Comparison of ENCODE assay signal across 20 mouse cellular contexts in genomic region chr1:34132875-34133274, GRCm38 (mm10).
DNase-seq lines count a peak whose midpoint lies in the region; ATAC-seq and TF ChIP-seq lines count a peak whose summit lies in the region.
"Had no signal": no experiment of that assay in that cellular context is flagged by ENCODE, and none has a peak within 500 bp of the region (broad histone marks: within the 10 kb centered on the region; RNA-seq: fewer than 3 reads in every experiment).

No protein-coding gene starts in this region.

- peak; percentile 53 for DNase-seq in kidney, adult 2 months
- DNase-seq in kidney, adult 11 months: no peak
- peak; percentile 52 for DNase-seq in R1 (ENCODE audit: low read depth, low spot score)
- no peak for DNase-seq in embryo, embryonic 10.5 days (ENCODE audit: low spot score)
- no peak for DNase-seq in layer of hippocampus, postnatal 14 days (ENCODE audit: low spot score in 2 of 2)
- DNase-seq: cerebellum, postnatal 25 days; liver, embryonic 13.5 days; thymus, postnatal 36 days had no signal

- ATAC-seq in heart, embryonic 15.5 days (replicated peaks; ENCODE audit: insufficient number of reproducible peaks, insufficient read depth, low FRiP score, low read depth): peak; percentile 38
- no peak for ATAC-seq in hindbrain, embryonic 16.5 days
- ATAC-seq: CD4-positive, CD25-positive, alpha-beta regulatory T cell, adult 4 months; inflammation-experienced regulatory T-cells, adult 6 months; midbrain, embryonic 15.5 days had no signal

- 32% methylated on average over 16 of the region's 16 CpGs for WGBS in kidney, adult 2 months
- 36% methylated on average over 16 of the region's 16 CpGs for WGBS in heart, embryonic 15.5 days
- 83% methylated on average over 16 of the region's 16 CpGs for WGBS in hindbrain, embryonic 16.5 days

- peak overlapping the region; percentile 38; the same call in 1 of the 2 replicates for H3K9ac ChIP-seq in heart, embryonic 15.5 days
- no peak overlapping the region for H3K9ac ChIP-seq in hindbrain, embryonic 16.5 days (ENCODE audit: low read depth, low read length)
- H3K9ac ChIP-seq: embryonic facial prominence, embryonic 13.5 days; liver, embryonic 13.5 days; midbrain, embryonic 15.5 days; neural tube, embryonic 12.5 days; stomach, embryonic 15.5 days had no signal

- TF ChIP-seq POLR2A in kidney, adult 2 months (IDR thresholded peaks at IDR 0.05; ENCODE audit: low read depth, low read length): no peak

- 0 out of 2 replicates have a peak overlapping the region, but pooled peaks have one; percentile 4 for H3K4me3 ChIP-seq in kidney, adult 2 months (ENCODE audit: insufficient read depth, low read depth, low read length)
- H3K4me3 ChIP-seq in E14TG2a.4 (replicated peaks; ENCODE audit: low read length): peak overlapping the region; percentile 14; the same call in 1 of the 2 replicates
- no peak overlapping the region for H3K4me3 ChIP-seq in heart, embryonic 15.5 days
- no peak overlapping the region for H3K4me3 ChIP-seq in hindbrain, embryonic 16.5 days (ENCODE audit: low read length)
- H3K4me3 ChIP-seq: embryonic facial prominence, embryonic 13.5 days; forebrain, embryonic 10.5 days; limb, embryonic 10.5 days; liver, embryonic 13.5 days; midbrain, embryonic 15.5 days; neural tube, embryonic 12.5 days; stomach, embryonic 15.5 days had no signal

- peak overlapping the region; percentile 44 for H3K4me2 ChIP-seq in heart, embryonic 15.5 days
- H3K4me2 ChIP-seq in hindbrain, embryonic 16.5 days (ENCODE audit: low read length): no peak overlapping the region
- H3K4me2 ChIP-seq: embryonic facial prominence, embryonic 13.5 days; liver, embryonic 13.5 days; midbrain, embryonic 15.5 days; neural tube, embryonic 12.5 days; stomach, embryonic 15.5 days had no signal

- H3K9me3 ChIP-seq in E14TG2a.4 (ENCODE audit: low read length): no peaks in the 10 kb centered on the region
- H3K9me3 ChIP-seq in heart, embryonic 15.5 days (replicated peaks): no peaks in the 10 kb centered on the region
- H3K9me3 ChIP-seq in hindbrain, embryonic 16.5 days (ENCODE audit: control insufficient read depth, low read length): no peaks in the 10 kb centered on the region
- H3K9me3 ChIP-seq: embryonic facial prominence, embryonic 13.5 days; forebrain, embryonic 10.5 days; limb, embryonic 10.5 days; liver, embryonic 13.5 days; midbrain, embryonic 15.5 days; neural tube, embryonic 12.5 days; stomach, embryonic 15.5 days had no signal

- no peaks in the 10 kb centered on the region for H3K27me3 ChIP-seq in kidney, adult 2 months (replicated peaks; ENCODE audit: control insufficient read depth, insufficient read depth, low read length)
- no peaks in the 10 kb centered on the region for H3K27me3 ChIP-seq in E14TG2a.4 (ENCODE audit: insufficient read depth, low read length)
- H3K27me3 ChIP-seq in heart, embryonic 15.5 days: no peaks in the 10 kb centered on the region
- no peaks in the 10 kb centered on the region for H3K27me3 ChIP-seq in hindbrain, embryonic 16.5 days (replicated peaks; ENCODE audit: control insufficient read depth, insufficient read depth, low read length)
- H3K27me3 ChIP-seq: embryonic facial prominence, embryonic 13.5 days; liver, embryonic 13.5 days; midbrain, embryonic 15.5 days; neural tube, embryonic 12.5 days; stomach, embryonic 15.5 days had no signal

- no peak for TF ChIP-seq CTCF in kidney, adult 2 months (conservative IDR thresholded peaks at IDR 0.05; ENCODE audit: insufficient read depth, insufficient read length, low read depth, low read length)
- no peak for TF ChIP-seq CTCF in E14TG2a.4 (conservative IDR thresholded peaks at IDR 0.05; ENCODE audit: low read length)

- H3K4me1 ChIP-seq in kidney, adult 2 months (ENCODE audit: control insufficient read depth, insufficient read depth, low read length): peaks cover 46% of the 10 kb centered on the region
- peaks cover 56% of the 10 kb centered on the region for H3K4me1 ChIP-seq in E14TG2a.4 (replicated peaks; ENCODE audit: low read depth, low read length)
- peaks cover 53% of the 10 kb centered on the region for H3K4me1 ChIP-seq in heart, embryonic 15.5 days (replicated peaks)
- H3K4me1 ChIP-seq in hindbrain, embryonic 16.5 days (ENCODE audit: control insufficient read depth, insufficient read depth, low read depth, low read length): no peaks in the 10 kb centered on the region
- H3K4me1 ChIP-seq: embryonic facial prominence, embryonic 13.5 days; midbrain, embryonic 15.5 days; neural tube, embryonic 12.5 days had no signal

- peak overlapping the region; percentile 78 for H3K27ac ChIP-seq in kidney, adult 2 months (ENCODE audit: insufficient read depth, low read depth, low read length)
- H3K27ac ChIP-seq in heart, embryonic 15.5 days: peak overlapping the region; percentile 81
- no peak overlapping the region for H3K27ac ChIP-seq in hindbrain, embryonic 16.5 days (ENCODE audit: low read depth, low read length)
- H3K27ac ChIP-seq: embryonic facial prominence, embryonic 13.5 days; forebrain, embryonic 10.5 days; limb, embryonic 10.5 days; liver, embryonic 13.5 days; macrophage; midbrain, embryonic 15.5 days; neural tube, embryonic 12.5 days; stomach, embryonic 15.5 days had no signal

- H3K36me3 ChIP-seq in kidney, adult 2 months (ENCODE audit: control insufficient read depth, insufficient read depth, low read length): no peaks in the 10 kb centered on the region
- peaks cover 34% of the 10 kb centered on the region for H3K36me3 ChIP-seq in E14TG2a.4 (ENCODE audit: insufficient read depth, low read length)
- no peaks in the 10 kb centered on the region for H3K36me3 ChIP-seq in heart, embryonic 15.5 days
- no peaks in the 10 kb centered on the region; the same call in 1 of the 2 replicates for H3K36me3 ChIP-seq in hindbrain, embryonic 16.5 days (ENCODE audit: control insufficient read depth, insufficient read depth, low read length)
- H3K36me3 ChIP-seq: forebrain, embryonic 10.5 days; limb, embryonic 10.5 days; liver, embryonic 13.5 days; midbrain, embryonic 15.5 days; stomach, embryonic 15.5 days had no signal

Comparison
In these comparisons a context has a peak if more than half of its experiments do, and no peak if none do; other contexts are left out.
1. DNase-seq: peak in kidney, adult 2 months (single experiment) and R1 (single experiment); none in kidney, adult 11 months (single experiment), embryo, embryonic 10.5 days (single experiment) and layer of hippocampus, postnatal 14 days (0 of 2).
2. H3K4me3 ChIP-seq: peak in kidney, adult 2 months (single experiment) and E14TG2a.4 (single experiment); none in heart, embryonic 15.5 days (single experiment) and hindbrain, embryonic 16.5 days (single experiment).